Mouse (Mus musculus): ENCODE data around the gene Itprid1. TPM values are rescaled to one million over a fixed set of nuclear protein-coding genes. Genes with fewer than 3 reads are reported as not detected.

Itprid1 gene
- polyA plus RNA-seq, 1 experiment from 2014 or later, result not detected

DNA sequence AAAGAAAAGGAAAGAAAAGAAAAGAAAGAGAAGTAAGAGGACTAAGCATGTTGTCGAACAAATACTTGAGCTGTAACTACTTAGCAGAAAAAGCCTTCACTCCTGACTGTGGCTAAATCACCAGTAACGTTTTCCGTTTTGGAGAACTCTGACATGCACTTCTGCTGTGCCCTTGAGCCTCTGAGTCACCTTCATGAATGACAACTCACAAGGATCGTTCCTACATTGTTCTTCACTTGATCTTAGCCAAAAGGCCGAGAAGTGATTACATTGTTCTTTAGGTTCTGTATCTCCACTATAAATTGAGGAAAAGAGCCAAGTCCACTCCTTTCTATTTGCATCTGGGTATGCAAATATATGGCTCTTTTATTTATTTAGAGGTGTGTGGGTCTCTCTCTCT lies 19.8 kb upstream of the Itprid1 start:
- no peak overlapping the region for H3K4me2 ChIP-seq
- H3K27ac ChIP-seq (ENCODE audit: low read depth), result no peak overlapping the region
- DNase-seq (no peak), ATAC-seq (ENCODE audit: insufficient read depth) (no peak)
- 80% methylated on average over 5 of the region's 5 CpGs for WGBS
- no peaks in the 10 kb centered on the region for H3K4me1 ChIP-seq (ENCODE audit: insufficient read depth)
- no peaks in the 10 kb centered on the region for H3K27me3 ChIP-seq (ENCODE audit: insufficient read depth, low read length)
- no peak overlapping the region for H3K9ac ChIP-seq
- no peak for TF ChIP-seq CTCF (IDR thresholded peaks at IDR 0.05; ENCODE audit: low read depth)
- H3K4me3 ChIP-seq (ENCODE audit: low read depth, low read length), result no peak overlapping the region
- no peaks in the 10 kb centered on the region for H3K36me3 ChIP-seq (ENCODE audit: insufficient read depth)
- no peaks in the 10 kb centered on the region for H3K9me3 ChIP-seq (ENCODE audit: low read depth, low read length)

DNA sequence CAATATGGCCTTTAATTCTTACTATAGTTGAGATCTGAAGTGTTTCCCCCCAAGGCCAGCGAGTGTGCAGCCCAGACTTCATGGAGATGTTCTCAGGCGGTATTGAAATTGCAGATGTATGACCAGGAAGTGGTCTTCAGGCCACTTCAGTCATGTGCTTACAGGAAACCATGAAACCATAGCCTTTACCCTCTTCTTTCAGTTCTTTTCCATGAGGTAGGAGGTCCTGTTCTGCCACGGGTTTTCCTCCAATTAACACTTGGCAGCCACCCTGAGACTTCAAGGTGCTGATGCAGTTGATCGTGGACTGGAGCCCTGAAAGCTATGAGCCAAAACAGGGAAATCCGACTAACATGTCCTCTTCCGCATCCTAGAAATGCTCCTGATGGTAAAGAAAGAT lies 7.0 kb upstream of the Itprid1 start:
- ATAC-seq (ENCODE audit: insufficient read depth) (no peak), DNase-seq (no peak)
- H3K4me1 ChIP-seq (ENCODE audit: insufficient read depth), result no peaks in the 10 kb centered on the region
- H3K27ac ChIP-seq (ENCODE audit: low read depth), result no peak overlapping the region
- H3K36me3 ChIP-seq (ENCODE audit: insufficient read depth), result no peaks in the 10 kb centered on the region
- no peak for TF ChIP-seq CTCF (IDR thresholded peaks at IDR 0.05; ENCODE audit: low read depth)
- H3K9me3 ChIP-seq (ENCODE audit: low read depth, low read length), result no peaks in the 10 kb centered on the region
- no peak overlapping the region for H3K4me3 ChIP-seq (ENCODE audit: low read depth, low read length)
- 84% methylated on average over 6 of the region's 6 CpGs for WGBS
- H3K9ac ChIP-seq, result no peak overlapping the region
- H3K4me2 ChIP-seq, result no peak overlapping the region
- no peaks in the 10 kb centered on the region for H3K27me3 ChIP-seq (ENCODE audit: insufficient read depth, low read length)

DNA sequence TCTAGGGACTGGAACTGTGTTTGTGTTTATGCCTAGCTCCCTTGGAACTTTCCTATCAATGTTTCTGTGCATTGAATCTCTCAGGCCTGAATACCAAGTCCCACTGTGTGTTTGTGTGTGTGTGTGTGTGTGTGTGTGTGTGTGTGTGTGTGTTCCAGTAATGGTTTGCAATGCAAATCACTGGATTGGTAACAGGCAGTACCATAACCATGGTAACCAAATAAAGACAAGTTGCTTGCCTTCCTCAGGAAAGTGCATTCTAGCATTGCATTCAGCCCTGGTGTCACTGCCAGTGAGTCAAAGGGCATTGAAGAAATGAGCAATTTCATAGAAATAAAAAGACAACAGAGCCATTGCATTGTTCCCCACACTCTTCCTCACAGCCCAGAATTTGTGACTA lies 15.9 kb downstream of the Itprid1 start:
- no peak overlapping the region for H3K9ac ChIP-seq
- no peaks in the 10 kb centered on the region for H3K27me3 ChIP-seq (ENCODE audit: insufficient read depth, low read length)
- H3K4me1 ChIP-seq (ENCODE audit: insufficient read depth), result no peaks in the 10 kb centered on the region
- ATAC-seq (ENCODE audit: insufficient read depth) (no peak), DNase-seq (no peak)
- no peak overlapping the region for H3K4me3 ChIP-seq (ENCODE audit: low read depth, low read length)
- no peaks in the 10 kb centered on the region for H3K9me3 ChIP-seq (ENCODE audit: low read depth, low read length)
- H3K36me3 ChIP-seq (ENCODE audit: insufficient read depth), result no peaks in the 10 kb centered on the region
- no peak overlapping the region for H3K27ac ChIP-seq (ENCODE audit: low read depth)
- H3K4me2 ChIP-seq, result no peak overlapping the region
- no peak for TF ChIP-seq CTCF (IDR thresholded peaks at IDR 0.05; ENCODE audit: low read depth)

DNA sequence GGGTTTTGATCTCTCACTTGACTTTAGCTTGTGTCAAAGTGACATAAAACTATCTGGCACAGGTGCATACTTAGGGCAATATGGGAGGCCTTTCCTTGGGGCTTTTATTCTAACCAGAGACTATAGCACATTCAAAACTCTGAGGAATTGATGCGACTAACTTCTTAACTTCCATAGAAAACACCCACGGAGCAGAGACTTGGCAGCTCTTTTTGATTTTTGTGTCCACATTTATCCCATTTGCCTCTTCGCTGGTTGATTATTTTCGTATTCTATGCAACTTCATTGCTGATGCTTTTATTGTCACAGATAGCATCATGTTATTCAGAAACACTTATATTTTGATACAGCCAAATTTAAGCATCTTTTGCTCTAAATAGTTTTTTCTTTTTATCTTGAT lies 19.4 kb downstream of the Itprid1 start:
- H3K27ac ChIP-seq (ENCODE audit: low read depth), result no peak overlapping the region
- no peak overlapping the region for H3K4me2 ChIP-seq
- H3K4me3 ChIP-seq (ENCODE audit: low read depth, low read length), result no peak overlapping the region
- H3K36me3 ChIP-seq (ENCODE audit: insufficient read depth), result no peaks in the 10 kb centered on the region
- no peaks in the 10 kb centered on the region for H3K4me1 ChIP-seq (ENCODE audit: insufficient read depth)
- DNase-seq, result no peak
- no peak overlapping the region for H3K9ac ChIP-seq
- no peaks in the 10 kb centered on the region for H3K27me3 ChIP-seq (ENCODE audit: insufficient read depth, low read length)
- 87% methylated on average over 4 of the region's 4 CpGs for WGBS
- H3K9me3 ChIP-seq (ENCODE audit: low read depth, low read length), result no peaks in the 10 kb centered on the region
- no peak for ATAC-seq (ENCODE audit: insufficient read depth)
- TF ChIP-seq CTCF (IDR thresholded peaks at IDR 0.05; ENCODE audit: low read depth), result no peak

DNA sequence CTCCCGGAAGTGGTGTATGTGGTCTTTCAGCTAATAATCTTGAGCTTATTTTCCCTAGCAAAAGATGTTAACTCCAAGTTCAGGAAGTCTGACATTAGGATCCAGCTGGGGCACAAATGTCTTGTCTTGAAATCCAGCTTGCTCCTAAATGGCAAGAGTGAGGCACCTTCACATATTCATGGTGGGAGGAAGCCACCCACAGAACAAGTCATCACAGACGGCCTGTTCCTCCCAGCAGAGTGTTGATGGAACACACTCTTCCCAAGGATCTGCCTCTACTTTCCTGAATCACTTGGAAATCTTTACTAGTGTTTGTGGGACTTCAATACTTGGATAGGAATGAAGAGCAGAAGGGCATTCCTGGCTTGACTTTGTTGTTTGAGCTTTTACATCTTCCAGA lies 28.5 kb downstream of the Itprid1 start:
- DNase-seq (no peak), ATAC-seq (ENCODE audit: insufficient read depth) (no peak)
- Histone ChIP-seq H3K4me3 (ENCODE audit: low read depth, low read length) (no peak overlapping the region), H3K4me2 (no peak overlapping the region), H3K9ac (no peak overlapping the region), H3K36me3 (ENCODE audit: insufficient read depth) (no peaks in the 10 kb centered on the region), H3K27me3 (ENCODE audit: insufficient read depth, low read length) (no peaks in the 10 kb centered on the region), H3K27ac (ENCODE audit: low read depth) (no peak overlapping the region), H3K4me1 (ENCODE audit: insufficient read depth) (no peaks in the 10 kb centered on the region), H3K9me3 (ENCODE audit: low read depth, low read length) (no peaks in the 10 kb centered on the region)
- TF ChIP-seq CTCF (IDR thresholded peaks at IDR 0.05; ENCODE audit: low read depth), result no peak
- 55% methylated on average over 2 of the region's 2 CpGs for WGBS

DNA sequence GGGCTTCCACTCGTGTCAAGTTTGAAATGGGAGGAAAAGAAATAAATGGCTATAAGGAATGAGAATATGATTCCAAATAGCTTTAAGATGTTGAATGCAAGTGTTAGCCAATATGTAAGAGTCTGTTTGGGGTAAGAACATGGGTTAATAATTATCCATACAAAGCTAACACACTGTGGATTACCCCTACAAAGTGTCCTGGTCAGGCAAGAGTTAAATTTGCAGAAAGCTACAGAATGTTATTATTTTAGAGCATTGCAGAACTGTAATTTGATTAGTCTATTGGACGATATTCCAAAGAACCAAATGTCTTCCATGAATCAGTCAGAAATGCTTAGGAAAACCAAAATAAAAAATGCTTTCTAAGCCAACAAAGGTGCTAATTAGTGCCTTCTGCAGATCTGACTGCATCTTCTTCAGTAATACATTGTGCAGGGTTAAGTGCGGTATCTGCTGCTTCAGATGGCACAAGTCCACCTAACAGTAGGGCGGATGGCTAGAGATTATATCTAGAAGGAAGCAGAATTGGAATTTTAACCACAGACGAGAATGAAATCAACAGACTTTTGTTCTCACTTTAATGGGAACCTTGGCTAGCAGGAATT lies 42.8 kb downstream of the Itprid1 start:
- H3K4me3 ChIP-seq (ENCODE audit: low read depth, low read length), result no peak overlapping the region
- DNase-seq, result no peak
- no peaks in the 10 kb centered on the region for H3K4me1 ChIP-seq (ENCODE audit: insufficient read depth)
- H3K9me3 ChIP-seq (ENCODE audit: low read depth, low read length), result no peaks in the 10 kb centered on the region
- TF ChIP-seq CTCF (IDR thresholded peaks at IDR 0.05; ENCODE audit: low read depth), result no peak
- H3K9ac ChIP-seq, result no peak overlapping the region
- 44% methylated on average over 5 of the region's 5 CpGs for WGBS
- H3K27ac ChIP-seq (ENCODE audit: low read depth), result no peak overlapping the region
- ATAC-seq (ENCODE audit: insufficient read depth), result no peak
- no peaks in the 10 kb centered on the region for H3K36me3 ChIP-seq (ENCODE audit: insufficient read depth)
- no peaks in the 10 kb centered on the region for H3K27me3 ChIP-seq (ENCODE audit: insufficient read depth, low read length)
- H3K4me2 ChIP-seq, result no peak overlapping the region

DNA sequence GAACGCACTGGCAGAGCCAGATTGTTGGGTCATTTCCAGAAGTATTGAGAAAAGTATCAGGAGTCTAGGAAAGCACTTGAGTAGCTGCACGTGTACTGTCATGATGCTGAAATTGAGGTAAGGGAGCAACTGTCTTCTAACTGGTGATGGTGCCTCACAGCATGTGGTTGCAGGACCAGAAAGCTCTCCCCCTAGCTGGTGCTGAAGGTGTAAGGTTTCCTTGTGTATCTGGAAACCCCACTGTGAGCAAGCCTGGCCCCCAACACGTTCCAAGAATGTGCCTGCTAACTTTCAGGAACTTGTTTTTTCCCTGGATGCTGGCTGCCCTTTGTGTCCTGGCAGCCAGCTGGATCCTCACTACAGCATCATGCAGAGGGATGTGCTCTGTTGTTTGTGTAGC lies 44.2 kb downstream of the Itprid1 start:
- Histone ChIP-seq H3K27me3 (ENCODE audit: insufficient read depth, low read length) (no peaks in the 10 kb centered on the region), H3K36me3 (ENCODE audit: insufficient read depth) (no peaks in the 10 kb centered on the region), H3K4me1 (ENCODE audit: insufficient read depth) (no peaks in the 10 kb centered on the region), H3K9ac (no peak overlapping the region), H3K27ac (ENCODE audit: low read depth) (no peak overlapping the region), H3K4me3 (ENCODE audit: low read depth, low read length) (no peak overlapping the region), H3K9me3 (ENCODE audit: low read depth, low read length) (no peaks in the 10 kb centered on the region), H3K4me2 (no peak overlapping the region)
- TF ChIP-seq CTCF (IDR thresholded peaks at IDR 0.05; ENCODE audit: low read depth), result no peak
- no peak for DNase-seq
- WGBS, result 16% methylated on average over 3 of the region's 3 CpGs
- ATAC-seq (ENCODE audit: insufficient read depth), result no peak

DNA sequence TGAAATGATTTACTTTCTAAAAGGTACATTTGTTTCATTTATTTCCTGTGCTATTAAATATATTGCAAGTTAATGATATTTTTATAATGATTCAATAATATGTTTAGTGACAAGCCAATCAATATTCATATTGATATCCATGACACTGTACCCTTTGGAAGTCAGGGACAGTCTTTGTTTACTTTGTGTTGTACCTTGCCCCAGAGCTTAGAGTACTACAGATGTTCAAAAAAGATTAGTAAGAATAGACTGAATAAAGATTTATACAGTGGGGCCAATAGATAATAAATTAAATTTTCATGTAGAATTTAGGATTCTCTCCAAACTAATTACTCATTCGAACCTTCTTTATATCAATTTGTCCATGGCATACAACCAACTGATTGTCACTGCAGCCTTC lies 50.9 kb downstream of the Itprid1 start:
- Histone ChIP-seq H3K36me3 (ENCODE audit: insufficient read depth) (no peaks in the 10 kb centered on the region), H3K9me3 (ENCODE audit: low read depth, low read length) (no peaks in the 10 kb centered on the region), H3K27ac (ENCODE audit: low read depth) (no peak overlapping the region), H3K9ac (no peak overlapping the region), H3K4me3 (ENCODE audit: low read depth, low read length) (no peak overlapping the region), H3K4me1 (ENCODE audit: insufficient read depth) (no peaks in the 10 kb centered on the region), H3K4me2 (no peak overlapping the region), H3K27me3 (ENCODE audit: insufficient read depth, low read length) (no peaks in the 10 kb centered on the region)
- no peak for DNase-seq
- WGBS, result 77% methylated on average over 1 of the region's 1 CpGs
- TF ChIP-seq CTCF (IDR thresholded peaks at IDR 0.05; ENCODE audit: low read depth), result no peak
- ATAC-seq (ENCODE audit: insufficient read depth), result no peak

Measured in lung, embryonic 14.5 days (tissue).